Mouse (Mus musculus): ENCODE results near the gene Numa1. TPM values are rescaled to one million over a fixed set of nuclear protein-coding genes. Genes with fewer than 3 reads are reported as not detected.

Numa1 gene
- polyA plus RNA-seq, 1 experiment from 2014 or later = 89.9 TPM

- Histone ChIP-seq H3K9ac (ENCODE audit: low read length) (no peak overlapping the region), H3K27ac (ENCODE audit: low read depth, low read length) (no peak overlapping the region), H3K4me3 (ENCODE audit: low read depth, low read length) (no peak overlapping the region), H3K4me1 (ENCODE audit: control insufficient read depth, insufficient read depth, low read length) (peaks cover 6% of the 10 kb centered on the region), H3K27me3 (ENCODE audit: control insufficient read depth, insufficient read depth, low read length) (no peaks in the 10 kb centered on the region), H3K4me2 (ENCODE audit: low read depth) (no peak overlapping the region), H3K9me3 (ENCODE audit: control insufficient read depth, low read length) (no peaks in the 10 kb centered on the region), H3K36me3 (ENCODE audit: control insufficient read depth, insufficient read depth, low read length) (no peaks in the 10 kb centered on the region)
- no peak for ATAC-seq (ENCODE audit: insufficient read depth, low FRiP score, low TSS enrichment)
- WGBS = 98% methylated on average over 1 of the region's 1 CpGs
- DNase-seq (ENCODE audit: low spot score) = no peak
Observed at GRCm38 (mm10) chr7:102062203-102062602, 128.3 kb downstream of the Numa1 start.

GRCm38 (mm10) chr7:102063891-102064290 is 130.0 kb downstream of the Numa1 start:
- no peak for ATAC-seq (ENCODE audit: insufficient read depth, low FRiP score, low TSS enrichment)
- H3K27ac ChIP-seq (ENCODE audit: low read depth, low read length) = no peak overlapping the region
- H3K27me3 ChIP-seq (ENCODE audit: control insufficient read depth, insufficient read depth, low read length) = no peaks in the 10 kb centered on the region

More at GRCm38 (mm10) chr7:102063891-102064290, 130.0 kb downstream of the Numa1 start:
- no peaks in the 10 kb centered on the region for H3K36me3 ChIP-seq (ENCODE audit: control insufficient read depth, insufficient read depth, low read length)
- no peak for DNase-seq (ENCODE audit: low spot score)
- H3K9me3 ChIP-seq (ENCODE audit: control insufficient read depth, low read length) = no peaks in the 10 kb centered on the region
- H3K4me1 ChIP-seq (ENCODE audit: control insufficient read depth, insufficient read depth, low read length) = peaks cover 6% of the 10 kb centered on the region
- peak overlapping the region; percentile 74; the same call in 1 of the 2 replicates for H3K4me3 ChIP-seq (ENCODE audit: low read depth, low read length)
- H3K9ac ChIP-seq (ENCODE audit: low read length) = no peak overlapping the region
- 92% methylated on average over 9 of the region's 9 CpGs for WGBS
- H3K4me2 ChIP-seq (ENCODE audit: low read depth) = peak overlapping the region; percentile 65

Other genes with a start within 250 kb of the Numa1 start
- 1.3 and 1.9 TPM in 2 replicates for gene Phox2a, start 115.8 kb upstream of the Numa1 start, polyA plus RNA-seq (2014; fragmentation: Nextera tagmentation; extraction: Ambion mirVana)
- gene Inppl1, start 95.9 kb upstream of the Numa1 start, polyA plus RNA-seq (2014; fragmentation: Nextera tagmentation; extraction: Ambion mirVana) = 32.2 and 37.7 TPM in 2 replicates
- gene Folr2, start 76.9 kb upstream of the Numa1 start, polyA plus RNA-seq (2014; fragmentation: Nextera tagmentation; extraction: Ambion mirVana) = 0.25 and 0.57 TPM in 2 replicates
- 79.9 and 87.3 TPM in 2 replicates for gene Anapc15, start 70.4 kb upstream of the Numa1 start, polyA plus RNA-seq (2014; fragmentation: Nextera tagmentation; extraction: Ambion mirVana)
- gene Folr1, start 63.3 kb upstream of the Numa1 start, polyA plus RNA-seq (2014; fragmentation: Nextera tagmentation; extraction: Ambion mirVana) = 0.49 and 0.91 TPM in 2 replicates
- gene Lamtor1, start 28.2 kb upstream of the Numa1 start, polyA plus RNA-seq (2014; fragmentation: Nextera tagmentation; extraction: Ambion mirVana) = 134 and 144 TPM in 2 replicates
- 0.53 and 1.0 TPM in 2 replicates for gene Tomt, start 27.8 kb upstream of the Numa1 start, polyA plus RNA-seq (2014; fragmentation: Nextera tagmentation; extraction: Ambion mirVana)
- 7.9 and 8.8 TPM in 2 replicates for gene Lrrc51, start 216 bp upstream of the Numa1 start, polyA plus RNA-seq (2014; fragmentation: Nextera tagmentation; extraction: Ambion mirVana)
- gene Il18bp, start 84.6 kb downstream of the Numa1 start, polyA plus RNA-seq (2014; fragmentation: Nextera tagmentation; extraction: Ambion mirVana) = 3.4 TPM in 2 replicates
- 28.6 and 28.8 TPM in 2 replicates for gene Rnf121, start 131.4 kb downstream of the Numa1 start, polyA plus RNA-seq (2014; fragmentation: Nextera tagmentation; extraction: Ambion mirVana)
- 20.4 and 21.5 TPM in 2 replicates for gene Xndc1, start 131.4 kb downstream of the Numa1 start, polyA plus RNA-seq (2014; fragmentation: Nextera tagmentation; extraction: Ambion mirVana)
- 1.7 and 2.1 TPM in 2 replicates for gene Xntrpc, start 131.6 kb downstream of the Numa1 start, polyA plus RNA-seq (2014; fragmentation: Nextera tagmentation; extraction: Ambion mirVana)
- gene Trpc2, start 149.0 kb downstream of the Numa1 start, polyA plus RNA-seq (2014; fragmentation: Nextera tagmentation; extraction: Ambion mirVana) = not detected in 2 replicates
- gene Art1, start 167.6 kb downstream of the Numa1 start, polyA plus RNA-seq (2014; fragmentation: Nextera tagmentation; extraction: Ambion mirVana) = 4.8 and 5.0 TPM in 2 replicates
- gene Art5, start 175.4 kb downstream of the Numa1 start, polyA plus RNA-seq (2014; fragmentation: Nextera tagmentation; extraction: Ambion mirVana) = 3.8 and 4.7 TPM in 2 replicates
- gene Chrna10, start 182.7 kb downstream of the Numa1 start, polyA plus RNA-seq (2014; fragmentation: Nextera tagmentation; extraction: Ambion mirVana) = not detected in 2 replicates

Measured in neural tube, embryonic 11.5 days (tissue).